Mouse (Mus musculus): ENCODE results near the gene Polr3h.

DNA sequence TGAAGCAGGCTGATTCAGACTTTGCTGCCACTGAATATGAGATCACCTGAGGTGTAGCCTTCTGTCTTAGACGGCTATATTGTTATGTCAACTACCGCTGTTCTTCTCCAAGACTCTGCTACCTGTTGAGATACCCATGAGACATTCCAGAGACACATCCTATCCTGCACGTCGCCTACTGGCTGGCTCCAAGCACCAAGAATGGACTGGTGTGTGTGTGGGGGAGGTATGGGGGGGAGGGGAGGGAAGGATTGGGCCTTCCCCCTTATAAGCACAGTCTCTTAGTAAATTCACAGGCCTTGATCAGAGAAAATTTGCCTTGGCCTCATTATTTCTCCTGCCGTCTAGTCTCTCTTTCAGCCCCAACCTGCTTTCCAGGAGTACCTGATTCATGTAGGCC is 41.8 kb upstream of the Polr3h start:
- no peak for TF ChIP-seq POLR2A (IDR thresholded peaks at IDR 0.05; ENCODE audit: borderline replicate concordance, extremely low read depth, insufficient read depth, insufficient read length, poor library complexity, severe bottlenecking)
- TF ChIP-seq CTCF (IDR thresholded peaks at IDR 0.05; ENCODE audit: borderline replicate concordance, extremely low read depth, insufficient read depth, insufficient read length): no peak

Data from brain, embryonic 14.5 days (tissue).